Mouse (Mus musculus) cerebellum, adult 2 months (tissue): ENCODE results near the gene Gnai1. TPM values are rescaled to one million over a fixed set of nuclear protein-coding genes. Genes with fewer than 3 reads are reported as not detected.
A peak's percentile ranks its signal among the peaks of the same experiment; 100 is the strongest.

Experiments used
- DNase-seq, 2 experiments: peaks; one replicate each; pipeline ENCODE4 v3.0.0; 2021
- H3K27ac ChIP-seq: fragments of 200-500 bp; 2 replicates; pipeline ENCODE4 v1.5.1; 2012; ENCODE audit warnings: low read length, control low read depth, inconsistent platforms; ENCODE audit not compliant: insufficient read depth
- H3K27me3 ChIP-seq: fragments of 200-500 bp; 2 replicates; pipeline ENCODE4 v1.6.1; 2012; ENCODE audit warnings: inconsistent platforms, mild to moderate bottlenecking, low read length, moderate library complexity; ENCODE audit not compliant: control insufficient read depth, insufficient read depth
- H3K4me1 ChIP-seq: fragments of 200-500 bp; 2 replicates; pipeline ENCODE4 v1.6.1; 2011; ENCODE audit warnings: low read length; ENCODE audit not compliant: control insufficient read depth, insufficient read depth
- H3K4me3 ChIP-seq: fragments of 200-500 bp; replicated peaks from 2 replicates; pipeline ENCODE3; 2011; ENCODE audit warnings: mild to moderate bottlenecking, low read depth, low read length, control low read depth; ENCODE audit not compliant: insufficient read depth
- CTCF ChIP-seq: fragments of 200-500 bp; IDR thresholded peaks from 2 replicates; pipeline ENCODE4 v1.5.1; 2011; ENCODE audit warnings: low read depth, mild to moderate bottlenecking, control low read depth, low read length, moderate library complexity, borderline replicate concordance; ENCODE audit not compliant: insufficient read depth
- POLR2A ChIP-seq: fragments of 200-500 bp; IDR thresholded peaks from 2 replicates; pipeline ENCODE4 v1.6.1; 2011; ENCODE audit warnings: low read length, control low read depth, borderline replicate concordance; ENCODE audit not compliant: insufficient read depth
- WGBS: fragments of 180-500 bp; shearing (Covaris S2); methylation state at CpG from one replicate; pipeline ENCODE4 v1.1.7; 2018; 5-methylcytosine and 5-hydroxymethylcytosine counted together
- polyA plus RNA-seq: library from polyadenylated mRNA; depleted of rRNA; stranded (reverse); fragments of >200 nt; gene quantifications from 2 replicates; pipeline ENCODE4 v1.2.3, GENCODE M21; 2012; rRNA removed

The Gnai1 gene
- 108 and 112 TPM in 2 replicates for polyA plus RNA-seq

DNA sequence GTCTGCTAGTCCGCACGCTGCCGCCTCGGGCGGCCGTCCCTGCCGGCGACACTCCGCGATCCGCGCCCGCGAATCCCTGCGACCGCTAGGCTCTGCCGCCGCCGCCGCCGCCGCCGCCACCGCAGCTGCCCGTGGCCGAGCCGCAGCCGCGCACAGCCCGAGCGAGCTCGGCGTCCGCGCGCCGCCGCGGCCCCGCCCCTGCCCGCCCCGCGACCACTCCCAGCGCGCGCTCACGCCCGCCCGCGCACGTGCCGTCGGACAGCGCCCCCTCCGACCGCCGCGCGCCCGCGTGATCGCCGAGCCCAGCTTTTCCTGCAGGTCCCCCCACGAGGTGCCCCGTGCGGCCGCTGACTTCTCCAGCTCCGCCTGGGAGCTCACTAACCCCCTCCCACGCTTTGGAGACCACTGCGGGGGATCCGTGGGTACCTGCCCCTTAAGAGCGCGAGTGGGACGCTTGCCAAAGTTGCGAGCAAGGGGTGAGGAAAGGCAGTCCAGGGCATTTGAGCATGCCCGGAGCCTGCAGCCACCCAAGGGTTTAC, at the start of gene Gnai1:
Gene Gnai1 (minus strand): TSS at position 75 of the 539 bp plus-strand sequence.
- H3K4me1 ChIP-seq = peaks cover 8% of the 10 kb centered on the region; the same call in 1 of the 2 replicates
- WGBS = under 1% methylated on average over 76 of the region's 76 CpGs
- TF ChIP-seq POLR2A (peak; percentile 49), CTCF (peak; percentile 27; the same call in 1 of the 2 replicates)

DNA sequence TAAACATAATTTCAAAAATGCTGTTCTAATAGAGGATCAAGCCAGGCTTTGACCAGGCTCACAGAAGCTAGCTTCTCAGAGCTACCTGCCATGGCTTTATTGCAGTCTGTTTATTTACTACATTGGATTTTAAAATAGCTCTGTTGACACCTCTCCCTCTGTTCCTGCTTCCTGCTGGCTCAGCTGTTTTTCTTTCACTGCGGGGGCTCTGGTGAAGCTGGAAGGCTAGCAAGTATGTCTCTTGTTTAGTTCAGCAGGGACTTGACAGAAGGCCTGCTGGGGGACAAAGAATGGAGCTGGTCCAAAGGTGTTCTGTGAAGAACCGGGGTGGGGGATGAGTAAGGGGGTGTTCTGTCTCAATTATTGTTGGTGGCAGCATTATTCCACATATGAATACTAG, 7.7 kb upstream of the Gnai1 start:
- TF ChIP-seq POLR2A (no peak), CTCF (no peak)
- no peak overlapping the region for H3K4me3 ChIP-seq
- 2% methylated on average over 2 of the region's 2 CpGs for WGBS
- DNase-seq = peak; percentile 83 to 91
- no peak overlapping the region for H3K27ac ChIP-seq
- H3K4me1 ChIP-seq = peaks cover 25% of the 10 kb centered on the region; the same call in 1 of the 2 replicates
- no peaks in the 10 kb centered on the region for H3K27me3 ChIP-seq

More for the DNA sequence above, at the start of gene Gnai1:
- H3K4me3 ChIP-seq = peak within 1 kb of the TSS; percentile 100
- no peaks in the 10 kb centered on the region for H3K27me3 ChIP-seq
- peak within 1 kb of the TSS; percentile 92 for H3K27ac ChIP-seq
- peak; percentile 83 to 92 for DNase-seq

DNA sequence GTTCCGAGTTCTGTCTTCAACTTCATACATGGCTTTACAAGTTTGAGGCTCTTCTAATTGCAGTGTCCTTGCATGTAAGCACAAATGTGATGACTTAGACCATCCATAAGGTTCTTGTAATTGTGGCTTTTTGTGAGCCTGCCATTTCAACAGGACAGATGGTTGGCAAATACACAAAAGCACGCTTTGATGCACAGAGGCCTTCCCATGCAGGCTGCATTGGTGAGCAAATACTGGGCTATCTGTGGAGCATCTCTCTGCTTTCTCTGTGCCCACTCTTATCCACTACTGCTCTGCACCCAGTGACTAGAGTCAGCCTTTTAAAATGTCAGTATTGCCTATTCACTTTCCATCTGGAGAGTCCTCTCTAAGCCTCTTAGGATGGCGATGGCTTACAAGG, 5.3 kb upstream of the Gnai1 start:
- no peak for TF ChIP-seq POLR2A
- no peak for TF ChIP-seq CTCF
- DNase-seq = peak; percentile 65 to 81
- Histone ChIP-seq H3K27me3 (no peaks in the 10 kb centered on the region), H3K27ac (peak overlapping the region; percentile 57; the same call in 1 of the 2 replicates), H3K4me1 (peaks cover 25% of the 10 kb centered on the region; the same call in 1 of the 2 replicates), H3K4me3 (no peak overlapping the region)
- WGBS = 49% methylated on average over 3 of the region's 3 CpGs

DNA sequence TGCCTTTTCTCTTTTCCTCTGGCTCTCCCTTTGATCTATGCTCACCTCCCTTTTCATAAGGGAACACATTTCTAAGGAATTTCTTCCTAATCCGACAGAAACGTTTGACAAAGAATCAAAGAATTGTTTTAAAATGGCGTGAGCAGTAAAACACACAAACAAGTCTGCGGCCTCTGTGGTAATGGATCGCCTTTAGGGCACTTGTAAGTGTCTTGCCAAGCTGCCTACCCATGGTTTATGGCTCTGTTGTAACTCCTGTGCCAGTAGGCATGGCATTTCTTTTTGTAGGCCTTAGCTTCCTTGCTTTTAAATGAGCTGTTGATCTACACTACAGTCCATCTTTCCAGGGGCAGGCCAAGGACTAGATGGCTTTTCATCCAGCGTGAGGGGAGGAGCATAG, 801 bp upstream of the Gnai1 start:
- Histone ChIP-seq H3K4me3 (peak overlapping the region; percentile 65), H3K4me1 (peaks cover 13% of the 10 kb centered on the region; the same call in 1 of the 2 replicates), H3K27me3 (no peaks in the 10 kb centered on the region), H3K27ac (peak overlapping the region; percentile 87; the same call in 1 of the 2 replicates)
- 48% methylated on average over 6 of the region's 6 CpGs for WGBS
- TF ChIP-seq CTCF (no peak), POLR2A (no peak)
- no peak for DNase-seq

DNA sequence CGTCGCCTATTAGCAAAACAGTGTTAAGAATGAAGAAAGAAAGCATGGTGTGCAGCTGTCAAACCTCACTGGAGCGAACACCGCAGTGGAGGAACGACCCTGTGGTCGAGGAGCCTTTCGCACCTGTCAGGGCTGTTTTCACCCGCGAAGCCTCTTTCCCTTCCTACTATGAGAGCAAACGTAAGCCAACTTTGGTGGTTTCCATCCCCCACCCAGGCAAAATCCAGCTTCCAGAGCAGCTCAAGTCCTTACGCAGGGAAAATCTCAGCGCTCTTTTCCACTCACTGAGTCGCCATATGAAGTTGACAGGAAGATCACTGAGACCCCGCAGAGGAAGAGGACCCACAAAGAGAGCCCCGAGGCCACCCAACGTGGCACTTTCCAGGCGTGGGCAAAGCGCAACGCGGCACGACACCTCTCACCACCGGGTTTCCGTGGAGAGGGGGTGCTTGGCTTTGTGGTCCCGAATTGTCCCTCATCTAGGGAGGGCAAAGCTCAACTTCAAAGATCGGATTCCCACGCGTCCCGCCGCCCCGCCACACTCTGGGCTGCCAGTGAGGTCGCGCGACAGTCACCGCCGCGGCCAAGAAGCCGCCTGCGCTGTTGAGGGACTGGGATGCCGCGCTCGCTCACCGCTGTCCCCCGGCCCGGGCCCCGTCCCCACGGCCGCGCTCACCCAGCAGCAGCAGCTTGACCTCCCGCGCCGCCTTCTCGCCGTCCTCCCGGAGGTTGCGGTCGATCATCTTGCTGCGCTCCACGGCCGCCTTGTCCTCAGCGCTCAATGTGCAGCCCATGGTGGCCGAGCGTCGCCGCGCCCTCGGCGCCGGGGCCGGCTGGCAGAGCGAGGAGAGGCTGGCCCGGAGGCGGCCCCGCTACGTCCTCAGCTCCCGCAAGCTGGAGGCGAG, 527 bp downstream of the Gnai1 start:
- Histone ChIP-seq H3K4me3 (peak overlapping the region; percentile 100), H3K27me3 (no peaks in the 10 kb centered on the region), H3K4me1 (peaks cover 5% of the 10 kb centered on the region; the same call in 1 of the 2 replicates), H3K27ac (peak overlapping the region; percentile 92)
- 1% methylated on average over 76 of the region's 76 CpGs for WGBS
- TF ChIP-seq POLR2A = no peak
- TF ChIP-seq CTCF = no peak
- DNase-seq = peak; percentile 70 to 82

DNA sequence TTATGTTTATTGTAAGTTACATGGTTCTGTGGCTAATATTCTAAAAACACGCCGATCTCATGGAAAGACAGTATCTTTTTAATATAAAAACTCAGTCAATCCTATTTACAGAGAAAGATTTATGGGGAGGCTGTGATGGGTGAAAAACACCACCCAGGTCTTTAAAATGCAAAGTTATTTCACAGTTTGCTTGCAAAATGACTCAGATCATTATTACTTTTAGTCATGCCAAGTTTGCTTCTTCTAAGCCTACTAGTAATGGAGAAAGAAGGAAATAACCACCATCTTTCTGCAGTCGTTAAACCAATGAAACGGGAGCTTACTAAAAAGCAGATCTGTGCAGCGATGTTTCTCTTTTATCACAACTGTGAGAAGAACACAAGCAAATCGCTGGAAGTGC, 1.4 kb downstream of the Gnai1 start:
- DNase-seq = no peak
- TF ChIP-seq CTCF = no peak
- no peak for TF ChIP-seq POLR2A
- Histone ChIP-seq H3K4me3 (peak overlapping the region; percentile 100), H3K27me3 (no peaks in the 10 kb centered on the region), H3K27ac (no peak overlapping the region), H3K4me1 (peaks cover 5% of the 10 kb centered on the region; the same call in 1 of the 2 replicates)
- 18% methylated on average over 6 of the region's 6 CpGs for WGBS

DNA sequence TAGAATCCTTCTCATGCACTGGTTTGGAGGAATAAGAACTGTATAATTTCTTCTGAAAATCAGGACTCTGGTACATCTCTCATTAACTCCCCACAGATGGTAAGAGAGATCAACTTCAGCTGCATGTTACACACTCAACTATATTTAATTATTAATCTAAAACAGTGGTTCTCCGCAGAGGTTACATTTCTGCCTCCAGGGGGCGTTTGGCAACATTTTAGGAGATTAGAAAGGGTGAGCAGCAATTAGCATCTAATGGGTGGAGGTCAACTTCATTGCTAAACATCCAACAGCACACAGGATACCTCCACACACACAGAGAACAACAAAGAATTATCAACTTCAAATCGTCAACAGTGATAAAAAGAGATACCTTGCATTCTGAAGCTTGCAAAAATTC, 2.0 kb downstream of the Gnai1 start:
- no peaks in the 10 kb centered on the region for H3K27me3 ChIP-seq
- WGBS = 7% methylated on average over 3 of the region's 3 CpGs
- peak; percentile 66 to 73 for DNase-seq
- H3K27ac ChIP-seq = no peak overlapping the region
- TF ChIP-seq POLR2A = no peak
- TF ChIP-seq CTCF = peak; percentile 12; the same call in 1 of the 2 replicates
- peaks cover 5% of the 10 kb centered on the region; the same call in 1 of the 2 replicates for H3K4me1 ChIP-seq
- peak overlapping the region; percentile 100 for H3K4me3 ChIP-seq
